Mouse (Mus musculus) hindbrain, embryonic 15.5 days (tissue): ENCODE results near the gene Nup50. TPM values are rescaled to one million over a fixed set of nuclear protein-coding genes. Genes with fewer than 3 reads are reported as not detected.

ENCODE experiments used
- ATAC-seq: fragments of 200-750 bp; cut with Nextera tagmentation; 2 replicates; pipeline ENCODE4 v1.8.0; 2017; ENCODE audit warnings: low read depth, moderate number of reproducible peaks, moderate TSS enrichment; ENCODE audit not compliant: low FRiP score
- H3K27ac ChIP-seq: fragments of 300-500 bp; sonication (generic); replicated peaks from 2 replicates; pipeline ENCODE4 v1.5.1; 2015; ENCODE audit warnings: mild to moderate bottlenecking, inconsistent platforms
- H3K27me3 ChIP-seq: fragments of 300-500 bp; sonication (generic); 2 replicates; pipeline ENCODE4 v1.6.1; 2015; ENCODE audit warnings: control low read depth, inconsistent platforms
- H3K36me3 ChIP-seq: fragments of 300-500 bp; sonication (generic); 2 replicates; pipeline ENCODE4 v1.6.1; 2015; ENCODE audit warnings: control low read depth, inconsistent platforms
- H3K4me1 ChIP-seq: fragments of 300-500 bp; sonication (generic); replicated peaks from 2 replicates; pipeline ENCODE4 v1.6.1; 2015; ENCODE audit warnings: control low read depth, inconsistent platforms
- H3K4me2 ChIP-seq: fragments of 300-500 bp; sonication (generic); 2 replicates; pipeline ENCODE4 v1.6.1; 2015; ENCODE audit warnings: moderate library complexity, mild to moderate bottlenecking, inconsistent platforms
- H3K4me3 ChIP-seq: fragments of 300-500 bp; sonication (generic); 2 replicates; pipeline ENCODE4 v1.5.1; 2015; ENCODE audit warnings: mild to moderate bottlenecking, inconsistent platforms
- H3K9ac ChIP-seq: fragments of 300-500 bp; sonication (generic); 2 replicates; pipeline ENCODE4 v1.6.1; 2015; ENCODE audit warnings: inconsistent platforms
- H3K9me3 ChIP-seq: fragments of 300-500 bp; sonication (generic); 2 replicates; pipeline ENCODE4 v1.6.1; 2016; ENCODE audit warnings: control low read depth, inconsistent platforms
- WGBS: fragments of 180-500 bp; shearing (Covaris S2); methylation state at CpG from one replicate; pipeline ENCODE4 v1.1.7; 2015; 5-methylcytosine and 5-hydroxymethylcytosine counted together
- polyA plus RNA-seq: library from polyadenylated mRNA; unstranded; fragments of >200 nt; fragmentation: Nextera tagmentation; extraction: Ambion mirVana; gene quantifications from 2 replicates; pipeline ENCODE4 v1.2.1, GENCODE M21; 2015

Nup50 gene
- polyA plus RNA-seq, 1 experiment from 2014 or later: 25.2 TPM

DNA sequence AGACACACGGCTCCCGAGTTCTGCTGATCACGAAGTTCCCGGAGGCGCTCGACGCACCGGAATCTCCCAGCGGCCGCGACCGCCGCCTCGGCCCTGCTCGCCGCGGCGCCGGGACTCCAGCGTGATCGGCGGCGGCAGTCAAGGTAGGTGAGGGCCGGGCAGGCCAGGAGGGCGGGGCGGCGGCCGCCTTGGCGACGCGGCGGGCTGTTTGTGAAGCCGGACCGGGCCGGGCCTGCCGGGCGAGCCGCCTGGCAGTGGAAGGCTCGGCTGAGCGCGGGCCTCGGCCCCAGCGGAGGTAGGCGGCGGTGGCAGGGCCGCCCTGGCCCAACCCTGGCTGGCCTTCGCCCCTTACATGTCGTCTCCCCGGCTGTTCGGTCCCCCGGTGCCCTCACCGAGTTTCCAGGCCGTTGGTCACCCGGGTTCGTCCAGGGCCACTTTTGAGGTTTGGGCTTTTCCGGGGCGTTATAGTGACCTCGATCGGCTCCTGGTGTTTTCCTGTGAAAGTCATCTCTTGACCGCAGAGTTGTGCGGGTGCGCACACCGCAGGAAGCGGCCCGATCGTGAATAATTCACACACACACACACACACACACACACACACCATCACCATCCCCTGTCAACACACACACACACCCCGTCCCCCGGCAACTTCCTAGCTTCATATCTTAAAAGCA, 434 bp downstream of the Nup50 start:
- Histone ChIP-seq H3K27ac (peak overlapping the region; percentile 92), H3K9ac (peak overlapping the region; percentile 77), H3K4me2 (peak overlapping the region; percentile 85), H3K36me3 (peaks cover 13% of the 10 kb centered on the region), H3K27me3 (no peaks in the 10 kb centered on the region), H3K4me3 (peak overlapping the region; percentile 74), H3K9me3 (no peaks in the 10 kb centered on the region), H3K4me1 (peaks cover 35% of the 10 kb centered on the region)
- ATAC-seq: peak; percentile 75
- under 1% methylated on average over 42 of the region's 68 CpGs for WGBS

DNA sequence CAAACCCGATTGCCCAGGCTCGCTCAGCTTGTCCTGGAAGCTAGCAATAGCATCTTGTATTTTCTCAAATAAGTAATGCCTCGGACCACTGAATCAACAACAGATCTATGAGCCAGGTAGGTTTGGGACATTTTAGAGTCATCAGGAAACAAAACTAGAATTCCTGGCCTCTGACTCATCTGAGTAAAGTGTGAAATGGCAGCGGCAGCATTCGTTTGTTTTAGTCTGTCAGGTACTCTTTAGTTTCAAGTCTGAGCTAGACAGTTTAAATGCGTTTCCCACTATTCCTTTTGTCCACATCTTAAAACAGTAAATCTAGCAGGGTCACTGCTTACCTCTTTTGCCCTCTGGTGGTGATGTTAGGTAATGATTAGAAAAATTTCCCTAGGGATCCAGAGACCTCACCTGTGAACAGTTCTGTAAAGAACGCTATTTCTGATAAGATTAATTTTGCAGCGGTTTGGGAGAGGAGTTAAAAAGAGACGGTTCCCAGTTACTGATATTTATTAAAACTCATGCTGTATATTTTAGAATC, 1.6 kb downstream of the Nup50 start:
- Histone ChIP-seq H3K9me3 (no peaks in the 10 kb centered on the region), H3K36me3 (peaks cover 26% of the 10 kb centered on the region), H3K9ac (peak overlapping the region; percentile 77; the same call in 1 of the 2 replicates), H3K4me3 (peak overlapping the region; percentile 74), H3K27me3 (no peaks in the 10 kb centered on the region), H3K4me1 (peaks cover 35% of the 10 kb centered on the region), H3K4me2 (peak overlapping the region; percentile 85), H3K27ac (no peak overlapping the region)
- WGBS: 18% methylated on average over 9 of the region's 9 CpGs
- ATAC-seq: no peak

DNA sequence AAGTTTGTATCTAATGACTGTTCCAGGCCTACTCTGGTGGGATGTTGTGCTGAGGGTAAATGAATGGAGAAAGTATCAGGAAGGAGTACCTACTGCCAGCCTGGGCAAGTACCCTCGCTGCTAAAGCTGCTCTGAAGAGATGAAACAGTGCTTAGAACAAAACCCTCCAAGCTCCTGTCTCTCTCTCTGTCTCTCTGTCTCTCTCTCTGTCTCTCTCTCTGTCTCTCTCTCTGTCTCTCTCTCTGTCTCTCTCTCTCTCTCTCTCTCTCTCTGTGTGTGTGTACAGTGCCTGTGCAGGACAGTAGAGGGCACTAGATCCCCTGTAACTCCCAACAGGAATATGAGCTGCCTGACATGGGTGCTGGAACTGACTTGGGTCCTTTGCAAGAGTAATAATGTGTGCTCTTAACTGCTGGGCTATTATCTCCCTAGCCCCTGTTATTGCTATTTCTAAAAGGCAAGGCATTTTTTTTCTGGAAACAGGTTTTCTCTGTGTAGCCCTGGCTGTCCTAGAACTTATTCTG, 2.3 kb downstream of the Nup50 start:
- peak overlapping the region; percentile 85 for H3K4me2 ChIP-seq
- no peaks in the 10 kb centered on the region for H3K27me3 ChIP-seq
- 0 out of 2 replicates have a peak overlapping the region, but pooled peaks have one; percentile 6 for H3K9ac ChIP-seq
- H3K4me3 ChIP-seq: peak overlapping the region; percentile 74; the same call in 1 of the 2 replicates
- H3K36me3 ChIP-seq: peaks cover 32% of the 10 kb centered on the region
- no peak overlapping the region for H3K27ac ChIP-seq
- H3K4me1 ChIP-seq: peaks cover 35% of the 10 kb centered on the region
- no peaks in the 10 kb centered on the region for H3K9me3 ChIP-seq
- 69% methylated on average over 1 of the region's 1 CpGs for WGBS
- ATAC-seq: no peak

DNA sequence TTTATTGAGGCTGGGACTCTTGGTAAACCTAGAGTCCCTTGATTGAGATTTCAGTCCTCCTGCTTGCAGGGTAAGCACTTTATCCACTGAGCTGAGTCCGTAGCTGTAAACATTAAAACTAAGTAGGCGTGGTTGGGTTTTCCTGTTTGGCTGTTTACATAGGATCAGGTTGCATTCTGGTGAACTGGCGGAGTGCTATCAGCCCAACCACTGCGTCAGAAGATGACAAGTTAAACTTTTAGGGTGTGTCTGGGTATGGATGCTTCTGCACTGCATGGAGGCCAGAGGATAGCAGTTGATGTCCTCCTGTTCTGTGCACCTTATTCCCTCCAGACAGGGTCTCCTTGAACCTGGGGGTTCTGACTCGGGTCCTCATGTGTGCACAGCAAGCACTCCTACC, 9.1 kb downstream of the Nup50 start:
- Histone ChIP-seq H3K4me3 (no peak overlapping the region), H3K4me1 (no peaks in the 10 kb centered on the region), H3K9me3 (no peaks in the 10 kb centered on the region), H3K36me3 (peaks cover 82% of the 10 kb centered on the region), H3K9ac (no peak overlapping the region), H3K4me2 (no peak overlapping the region), H3K27me3 (no peaks in the 10 kb centered on the region), H3K27ac (no peak overlapping the region)
- WGBS: 85% methylated on average over 5 of the region's 5 CpGs
- no peak for ATAC-seq

DNA sequence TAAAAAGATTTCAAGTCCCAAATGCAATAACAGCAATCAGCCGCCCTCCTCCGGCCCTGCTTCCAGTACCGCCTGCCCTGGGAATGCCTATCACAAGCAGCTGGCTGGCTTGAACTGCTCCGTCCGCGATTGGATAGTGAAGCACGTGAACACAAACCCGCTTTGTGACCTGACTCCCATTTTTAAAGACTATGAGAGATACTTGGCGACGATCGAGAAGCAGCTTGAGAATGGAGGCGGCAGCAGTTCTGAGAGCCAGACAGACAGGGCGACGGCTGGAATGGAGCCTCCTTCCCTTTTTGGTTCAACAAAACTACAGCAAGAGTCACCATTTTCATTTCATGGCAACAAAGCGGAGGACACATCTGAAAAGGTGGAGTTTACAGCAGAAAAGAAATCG, 11.7 kb downstream of the Nup50 start:
- Histone ChIP-seq H3K4me2 (no peak overlapping the region), H3K9me3 (no peaks in the 10 kb centered on the region), H3K4me1 (no peaks in the 10 kb centered on the region), H3K4me3 (no peak overlapping the region), H3K27me3 (no peaks in the 10 kb centered on the region), H3K36me3 (peaks cover 82% of the 10 kb centered on the region), H3K9ac (no peak overlapping the region), H3K27ac (no peak overlapping the region)
- ATAC-seq: no peak
- WGBS: 83% methylated on average over 16 of the region's 16 CpGs

DNA sequence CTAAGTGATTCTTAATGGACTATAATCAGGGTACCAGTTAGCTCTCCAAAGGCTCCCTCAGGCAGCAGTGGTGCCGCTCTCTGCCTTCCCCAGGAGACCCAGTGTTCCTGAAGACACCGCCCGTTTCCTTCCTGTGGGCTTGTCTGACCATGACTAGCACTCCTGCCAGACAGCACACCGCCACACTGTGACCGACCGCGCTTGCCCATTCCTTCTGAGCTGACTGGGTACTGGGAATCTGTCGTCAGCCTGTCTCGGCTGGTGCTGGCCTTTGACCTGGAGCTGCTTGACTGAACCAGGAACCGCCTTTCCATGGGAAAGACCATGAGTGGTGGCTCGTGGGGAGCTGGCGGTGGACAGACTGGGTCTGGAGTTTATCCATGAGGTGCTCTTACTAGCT, 16.9 kb downstream of the Nup50 start:
- Histone ChIP-seq H3K4me1 (no peaks in the 10 kb centered on the region), H3K36me3 (peaks cover 55% of the 10 kb centered on the region)
- 61% methylated on average over 12 of the region's 12 CpGs for WGBS

DNA sequence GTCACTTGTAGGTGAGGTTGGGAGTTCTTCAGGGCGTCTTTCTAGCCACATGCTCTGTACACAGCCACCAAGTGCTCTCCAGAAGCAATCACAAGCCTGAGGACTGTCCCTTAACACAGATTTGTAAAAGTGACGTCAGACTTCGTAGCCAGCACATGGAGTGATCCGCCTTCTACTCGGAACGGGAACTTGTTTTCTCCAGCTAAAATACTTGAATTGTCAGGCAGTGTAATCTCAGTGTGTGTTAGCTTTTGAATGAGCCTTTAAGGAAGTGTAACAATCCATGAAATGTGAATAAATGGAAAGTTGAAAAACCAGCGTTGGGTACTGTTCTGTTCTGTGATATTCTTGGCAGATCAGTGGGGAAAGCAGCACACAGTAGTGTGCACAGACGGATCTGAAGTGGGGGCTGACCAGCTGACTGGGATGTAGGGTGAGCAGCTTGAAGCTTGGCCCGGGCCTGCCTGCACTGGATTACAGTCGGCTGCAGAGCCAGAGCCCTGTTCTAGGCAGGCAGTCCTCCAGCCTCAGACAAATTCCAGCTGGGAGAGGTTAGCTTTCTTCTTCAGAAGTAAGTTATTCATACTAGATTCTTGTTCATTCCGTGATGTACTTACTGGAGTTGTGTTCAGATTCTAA, 19.6 kb downstream of the Nup50 start:
- Histone ChIP-seq H3K36me3 (peaks cover 36% of the 10 kb centered on the region), H3K4me2 (no peak overlapping the region), H3K9ac (no peak overlapping the region), H3K9me3 (no peaks in the 10 kb centered on the region), H3K4me1 (no peaks in the 10 kb centered on the region), H3K27ac (peak overlapping the region; percentile 10; the same call in 1 of the 2 replicates), H3K27me3 (no peaks in the 10 kb centered on the region), H3K4me3 (no peak overlapping the region)
- 63% methylated on average over 11 of the region's 11 CpGs for WGBS
- peak; percentile 72 for ATAC-seq

More for the DNA sequence above, 16.9 kb downstream of the Nup50 start:
- Histone ChIP-seq H3K9me3 (no peaks in the 10 kb centered on the region), H3K4me2 (no peak overlapping the region), H3K27me3 (no peaks in the 10 kb centered on the region), H3K4me3 (no peak overlapping the region), H3K9ac (no peak overlapping the region), H3K27ac (no peak overlapping the region)
- ATAC-seq: no peak

DNA sequence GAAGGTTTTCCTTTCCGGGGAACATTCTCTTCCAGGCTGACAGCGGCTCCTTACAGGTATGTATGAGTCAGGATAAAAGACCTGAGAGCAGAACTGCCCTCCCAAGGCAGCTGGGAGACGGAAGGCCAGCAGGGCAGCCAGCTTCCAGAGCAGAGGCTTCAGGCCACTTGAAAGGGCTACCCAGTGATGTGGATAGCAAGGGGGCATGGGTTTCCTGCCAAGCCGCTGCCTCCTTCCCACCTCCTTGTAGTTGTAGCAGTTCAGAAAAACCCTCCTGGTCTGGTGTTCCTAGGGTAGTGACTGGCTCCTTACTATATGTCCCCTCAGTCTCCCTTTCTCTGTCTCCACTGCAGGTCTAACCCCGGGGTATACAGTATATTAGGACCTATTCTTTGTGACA, 21.1 kb downstream of the Nup50 start:
- no peak for ATAC-seq
- no peak overlapping the region for H3K4me2 ChIP-seq
- 80% methylated on average over 5 of the region's 5 CpGs for WGBS
- H3K4me3 ChIP-seq: no peak overlapping the region
- H3K36me3 ChIP-seq: peaks cover 36% of the 10 kb centered on the region
- H3K9ac ChIP-seq: no peak overlapping the region
- no peaks in the 10 kb centered on the region for H3K4me1 ChIP-seq
- no peaks in the 10 kb centered on the region for H3K9me3 ChIP-seq
- no peaks in the 10 kb centered on the region for H3K27me3 ChIP-seq
- no peak overlapping the region for H3K27ac ChIP-seq

DNA sequence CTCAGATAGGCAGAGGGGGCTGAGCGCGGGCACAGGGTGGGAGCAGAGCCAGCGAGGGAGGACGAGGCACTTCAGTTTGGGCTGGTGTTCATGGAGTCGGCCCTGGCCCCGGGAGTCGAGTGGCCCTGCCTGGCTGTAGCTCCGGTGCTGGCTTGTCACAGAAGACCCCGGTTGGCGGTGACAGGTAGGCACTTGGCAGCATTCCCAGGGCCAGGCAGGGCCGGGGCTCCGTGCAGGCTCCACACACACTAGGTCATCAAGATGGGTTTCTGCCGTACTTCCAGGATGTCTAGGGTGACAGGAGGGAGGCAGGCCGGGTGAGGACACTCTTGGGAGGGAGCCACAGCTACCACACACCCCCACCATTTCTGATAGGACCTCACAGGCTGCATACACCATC, 25.8 kb downstream of the Nup50 start:
- Histone ChIP-seq H3K9ac (no peak overlapping the region), H3K4me2 (no peak overlapping the region), H3K9me3 (no peaks in the 10 kb centered on the region), H3K4me1 (no peaks in the 10 kb centered on the region), H3K4me3 (no peak overlapping the region), H3K27ac (no peak overlapping the region), H3K36me3 (peaks cover 62% of the 10 kb centered on the region), H3K27me3 (no peaks in the 10 kb centered on the region)
- ATAC-seq: no peak
- WGBS: 87% methylated on average over 14 of the region's 14 CpGs

DNA sequence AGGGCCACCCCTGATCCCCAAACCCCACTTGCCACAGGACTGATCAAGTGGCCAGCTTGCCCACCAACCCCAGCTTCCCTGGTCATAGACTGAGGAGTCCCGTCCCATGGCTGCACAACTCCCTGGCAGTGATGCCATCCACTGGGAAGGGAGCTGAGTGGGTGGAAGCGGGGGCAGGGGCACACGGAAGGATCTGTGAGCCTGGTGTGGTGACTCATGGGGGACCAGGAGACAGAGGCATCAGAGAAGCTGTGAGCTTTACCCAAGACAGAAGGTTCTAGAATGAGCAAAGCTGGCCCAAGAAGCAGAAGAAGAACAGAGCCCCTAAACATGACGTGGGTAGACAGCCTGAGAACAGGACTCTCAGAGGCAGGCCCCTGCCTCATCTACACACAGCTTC, 26.8 kb downstream of the Nup50 start:
- 96% methylated on average over 4 of the region's 4 CpGs for WGBS
- H3K9me3 ChIP-seq: no peaks in the 10 kb centered on the region

DNA sequence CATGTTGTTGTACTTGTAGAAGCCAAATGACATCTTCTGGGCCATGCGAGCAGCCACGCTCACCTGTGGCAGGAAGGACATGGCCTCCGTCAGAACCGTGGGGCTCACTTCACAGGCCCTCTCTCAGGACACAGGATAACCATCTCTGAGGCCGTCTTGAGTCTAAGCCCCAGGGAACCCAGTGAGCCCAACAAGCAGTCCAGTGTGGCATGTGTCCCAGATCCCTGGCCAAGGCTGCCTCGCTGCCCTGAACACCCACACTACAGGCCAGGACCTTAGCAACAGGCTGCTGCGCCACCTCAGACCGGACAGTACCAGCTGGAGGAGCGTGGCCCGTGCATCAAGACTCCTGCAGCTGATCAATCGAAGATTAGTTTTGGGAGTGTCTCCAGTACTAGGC, 30.0 kb downstream of the Nup50 start:
- H3K9me3 ChIP-seq: no peaks in the 10 kb centered on the region
- no peak overlapping the region for H3K4me3 ChIP-seq
- H3K36me3 ChIP-seq: peaks cover 63% of the 10 kb centered on the region
- no peak overlapping the region for H3K4me2 ChIP-seq
- ATAC-seq: no peak
- H3K27me3 ChIP-seq: no peaks in the 10 kb centered on the region
- peaks cover 7% of the 10 kb centered on the region for H3K4me1 ChIP-seq
- no peak overlapping the region for H3K27ac ChIP-seq
- no peak overlapping the region for H3K9ac ChIP-seq
- WGBS: 96% methylated on average over 11 of the region's 11 CpGs

More for the DNA sequence above, 26.8 kb downstream of the Nup50 start:
- H3K4me3 ChIP-seq: no peak overlapping the region
- no peak for ATAC-seq
- H3K36me3 ChIP-seq: peaks cover 65% of the 10 kb centered on the region
- H3K4me1 ChIP-seq: no peaks in the 10 kb centered on the region
- no peak overlapping the region for H3K9ac ChIP-seq
- H3K27me3 ChIP-seq: no peaks in the 10 kb centered on the region
- no peak overlapping the region for H3K27ac ChIP-seq
- H3K4me2 ChIP-seq: no peak overlapping the region

DNA sequence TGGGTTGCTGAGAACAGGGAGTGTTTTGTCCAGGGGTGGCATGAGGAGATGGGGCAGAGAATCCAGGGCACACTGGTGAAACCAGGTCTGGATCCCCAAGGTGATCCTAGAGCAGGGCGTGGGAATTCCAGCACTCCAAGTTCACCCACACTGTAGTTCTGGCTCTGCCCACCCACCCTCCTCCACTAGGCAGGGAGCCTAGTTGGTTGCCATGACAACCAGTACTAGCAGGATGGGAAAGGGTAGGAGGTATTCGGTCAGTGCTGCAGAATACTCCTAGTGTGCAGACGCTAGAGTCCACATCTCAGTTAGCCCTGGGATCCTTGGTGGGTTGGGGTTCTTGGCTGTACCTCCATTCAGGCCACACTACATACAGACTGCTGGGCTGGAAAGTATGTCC, 34.6 kb downstream of the Nup50 start:
- peak overlapping the region; percentile 36 for H3K27ac ChIP-seq

More for the DNA sequence above, 34.6 kb downstream of the Nup50 start:
- WGBS: 21% methylated on average over 3 of the region's 3 CpGs
- H3K4me1 ChIP-seq: peaks cover 43% of the 10 kb centered on the region
- ATAC-seq: peak; percentile 69
- no peak overlapping the region for H3K9ac ChIP-seq
- no peaks in the 10 kb centered on the region for H3K27me3 ChIP-seq
- no peak overlapping the region for H3K4me2 ChIP-seq
- H3K9me3 ChIP-seq: no peaks in the 10 kb centered on the region
- no peak overlapping the region for H3K4me3 ChIP-seq
- H3K36me3 ChIP-seq: peaks cover 20% of the 10 kb centered on the region
